Mouse (Mus musculus) megakaryocyte, embryonic 14.5 days (primary cell): ENCODE data around the gene Arhgef11.

Source experiments
- FLI1 ChIP-seq: IDR thresholded peaks from 2 replicates; pipeline ENCODE4 v1.6.1; 2012; ENCODE audit warnings: low read length, inconsistent platforms, mixed read lengths
- GATA1 ChIP-seq: IDR thresholded peaks from 3 replicates; pipeline ENCODE4 v1.6.1; 2012; ENCODE audit warnings: mixed read lengths, low read length, inconsistent platforms, borderline replicate concordance

- TF ChIP-seq GATA1, result no peak
- no peak for TF ChIP-seq FLI1
Measured at GRCm38 (mm10) chr3:87763683-87764289, 146.4 kb downstream of the Arhgef11 start.
